Mouse (Mus musculus) midbrain, embryonic 11.5 days (tissue): ENCODE data around the gene Tarsl2. TPM values are rescaled to one million over a fixed set of nuclear protein-coding genes. Genes with fewer than 3 reads are reported as not detected.
A peak's percentile ranks its signal among the peaks of the same experiment; 100 is the strongest.

Experiments
- ATAC-seq: fragments of 200-750 bp; cut with Nextera tagmentation; 2 replicates; pipeline ENCODE4 v1.8.0; 2017; ENCODE audit warnings: moderate TSS enrichment, moderate library complexity; ENCODE audit not compliant: low FRiP score
- DNase-seq: peaks from one replicate; pipeline ENCODE4 v3.0.0; 2015; ENCODE audit warnings: low spot score; ENCODE audit errors: missing footprints
- H3K27ac ChIP-seq: fragments of 300-500 bp; sonication (generic); 2 replicates; pipeline ENCODE4 v1.5.1; 2014; ENCODE audit warnings: low read depth, low read length
- H3K27me3 ChIP-seq: fragments of 300-500 bp; sonication (generic); 2 replicates; pipeline ENCODE4 v1.6.1; 2014; ENCODE audit warnings: mild to moderate bottlenecking, low read length, moderate library complexity, mixed read lengths; ENCODE audit not compliant: control insufficient read depth, insufficient read depth
- H3K36me3 ChIP-seq: fragments of 300-500 bp; sonication (generic); 2 replicates; pipeline ENCODE4 v1.6.1; 2014; ENCODE audit warnings: mild to moderate bottlenecking, low read length, moderate library complexity, mixed read lengths; ENCODE audit not compliant: control insufficient read depth, insufficient read depth
- H3K4me1 ChIP-seq: fragments of 300-500 bp; sonication (generic); 2 replicates; pipeline ENCODE4 v1.6.1; 2014; ENCODE audit warnings: low read length; ENCODE audit not compliant: control insufficient read depth, insufficient read depth
- H3K4me2 ChIP-seq: fragments of 300-500 bp; sonication (generic); 2 replicates; pipeline ENCODE4 v1.6.1; 2014; ENCODE audit warnings: mild to moderate bottlenecking, moderate library complexity
- H3K4me3 ChIP-seq: fragments of 300-500 bp; sonication (generic); 2 replicates; pipeline ENCODE4 v1.5.1; 2014; ENCODE audit warnings: low read depth, low read length
- H3K9ac ChIP-seq: fragments of 300-500 bp; sonication (generic); 2 replicates; pipeline ENCODE4 v1.6.1; 2014; ENCODE audit warnings: low read length
- H3K9me3 ChIP-seq: fragments of 300-500 bp; sonication (generic); 2 replicates; pipeline ENCODE4 v1.6.1; 2016; ENCODE audit warnings: low read length; ENCODE audit not compliant: control insufficient read depth
- WGBS: fragments of 180-500 bp; shearing (Covaris S2); extraction: QIAGEN DNeasy Blood & Tissue Kit; methylation state at CpG from one replicate; pipeline ENCODE4 v1.1.7; 2014; 5-methylcytosine and 5-hydroxymethylcytosine counted together
- polyA plus RNA-seq: library from polyadenylated mRNA; unstranded; fragments of >200 nt; fragmentation: Nextera tagmentation; extraction: Ambion mirVana; gene quantifications from 2 replicates; pipeline ENCODE4 v1.2.1, GENCODE M21; 2014

The Tarsl2 gene
- 11.7 and 12.0 TPM in 2 replicates for polyA plus RNA-seq

DNA sequence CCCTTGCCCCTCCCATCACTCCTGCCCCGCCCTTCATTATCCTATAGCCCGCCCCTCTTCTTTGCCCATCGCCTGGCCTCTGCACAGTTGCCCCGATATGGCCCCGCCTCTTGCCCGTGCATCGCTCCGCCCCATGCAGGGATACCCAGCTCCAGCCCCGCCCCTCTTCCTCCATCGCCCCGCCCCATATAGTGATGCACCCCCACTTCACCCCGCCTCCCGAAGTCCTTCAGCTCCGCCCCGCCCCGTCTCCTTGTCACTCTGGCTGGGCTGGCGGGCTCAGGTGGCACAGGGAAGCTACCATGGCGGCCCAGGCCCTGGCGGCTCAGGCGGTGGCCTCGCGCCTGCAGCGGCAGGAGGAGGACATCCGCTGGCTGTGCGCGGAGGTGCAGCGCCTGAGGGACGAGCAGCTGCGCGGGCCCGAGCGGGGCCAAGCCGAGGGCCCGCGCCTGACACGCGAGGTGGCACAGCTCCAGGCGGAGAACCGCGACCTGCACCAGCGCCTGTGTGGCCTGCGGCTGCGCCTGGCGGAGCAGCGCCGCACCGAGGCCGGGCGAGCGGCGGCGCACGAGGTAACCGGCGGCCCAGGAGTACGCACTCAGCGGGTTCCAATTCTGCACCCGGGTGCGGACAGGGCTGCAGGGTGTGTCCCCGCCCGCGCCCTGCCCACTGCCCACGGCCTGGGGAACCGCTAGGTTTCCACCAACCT lies at the start of gene Tarsl2:
Tarsl2 (plus strand) TSS at position 256 of the 709 bp plus-strand sequence.
- DNase-seq (peak; percentile 99), ATAC-seq (peak; percentile 97)
- Histone ChIP-seq H3K9me3 (no peaks in the 10 kb centered on the region), H3K27me3 (peaks cover 2% of the 10 kb centered on the region; the same call in 1 of the 2 replicates), H3K4me2 (peak within 1 kb of the TSS; percentile 71), H3K9ac (peak within 1 kb of the TSS; percentile 73), H3K36me3 (no peaks in the 10 kb centered on the region), H3K4me3 (peak within 1 kb of the TSS; percentile 53), H3K4me1 (peaks cover 3% of the 10 kb centered on the region), H3K27ac (peak within 1 kb of the TSS; percentile 45; the same call in 1 of the 2 replicates)
- under 1% methylated on average over 64 of the region's 64 CpGs for WGBS

DNA sequence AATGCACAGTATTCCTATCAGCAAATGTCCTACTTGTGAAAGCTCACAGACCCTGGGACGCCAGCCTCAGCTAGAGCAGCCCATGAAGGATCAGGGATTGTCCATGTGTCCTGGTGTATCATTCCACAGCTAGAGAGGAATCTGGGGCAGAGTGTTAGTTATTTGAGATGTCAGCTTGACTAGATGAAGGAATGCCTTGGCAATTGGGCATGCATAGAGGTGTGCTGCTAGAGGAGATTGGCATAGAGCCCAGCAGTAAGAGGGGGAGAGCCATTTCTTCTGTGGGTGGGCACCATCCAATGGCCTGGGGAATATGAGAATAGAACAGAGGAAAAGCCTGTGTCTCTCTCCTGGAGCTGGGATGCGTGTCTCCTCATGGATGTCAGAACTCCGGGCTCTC lies 38.6 kb upstream of the Tarsl2 start:
- Histone ChIP-seq H3K9ac (no peak overlapping the region), H3K27me3 (no peaks in the 10 kb centered on the region), H3K4me1 (no peaks in the 10 kb centered on the region), H3K4me3 (no peak overlapping the region), H3K4me2 (no peak overlapping the region), H3K36me3 (no peaks in the 10 kb centered on the region), H3K9me3 (no peaks in the 10 kb centered on the region), H3K27ac (no peak overlapping the region)
- DNase-seq (peak; percentile 23), ATAC-seq (no peak)
- WGBS = 71% methylated on average over 3 of the region's 3 CpGs

GRCm38 (mm10) chr7:65607003-65607402 lies 37.7 kb upstream of the Tarsl2 start:
- no peak for ATAC-seq

GRCm38 (mm10) chr7:65610171-65610570 lies 34.5 kb upstream of the Tarsl2 start:
- Histone ChIP-seq H3K27ac (no peak overlapping the region), H3K9me3 (no peaks in the 10 kb centered on the region), H3K9ac (no peak overlapping the region), H3K4me2 (no peak overlapping the region), H3K4me1 (no peaks in the 10 kb centered on the region), H3K27me3 (no peaks in the 10 kb centered on the region), H3K4me3 (no peak overlapping the region), H3K36me3 (no peaks in the 10 kb centered on the region)
- no peak for DNase-seq
- 82% methylated on average over 5 of the region's 5 CpGs for WGBS
- ATAC-seq = no peak

More at GRCm38 (mm10) chr7:65607003-65607402, 37.7 kb upstream of the Tarsl2 start:
- H3K4me1 ChIP-seq = no peaks in the 10 kb centered on the region
- no peaks in the 10 kb centered on the region for H3K9me3 ChIP-seq
- H3K9ac ChIP-seq = no peak overlapping the region
- H3K36me3 ChIP-seq = no peaks in the 10 kb centered on the region
- DNase-seq = no peak
- no peak overlapping the region for H3K4me3 ChIP-seq
- H3K27me3 ChIP-seq = no peaks in the 10 kb centered on the region
- no peak overlapping the region for H3K4me2 ChIP-seq
- no peak overlapping the region for H3K27ac ChIP-seq
- WGBS = 83% methylated on average over 5 of the region's 5 CpGs

DNA sequence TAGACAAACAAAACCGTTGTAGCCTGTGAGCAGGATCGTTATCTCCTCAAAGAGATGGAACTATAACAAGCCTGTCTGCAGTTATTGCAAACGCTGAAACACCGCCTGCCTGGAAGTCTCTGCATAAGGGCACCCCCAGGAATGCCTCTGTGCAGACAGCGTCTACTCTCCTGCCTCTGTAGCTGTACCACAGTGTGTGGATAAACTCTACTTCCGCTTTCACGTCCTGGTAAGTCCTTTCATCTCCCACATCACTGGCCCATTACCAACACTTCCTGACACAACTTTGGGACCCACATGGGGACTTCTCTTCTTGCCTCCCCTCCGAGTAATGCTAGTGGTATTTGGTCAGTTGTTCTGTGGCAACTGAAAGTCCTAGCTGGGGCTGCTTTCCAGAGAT lies 34.0 kb upstream of the Tarsl2 start:
- H3K4me2 ChIP-seq = no peak overlapping the region
- 84% methylated on average over 8 of the region's 8 CpGs for WGBS
- DNase-seq (no peak), ATAC-seq (no peak)
- no peak overlapping the region for H3K4me3 ChIP-seq
- H3K9ac ChIP-seq = no peak overlapping the region
- no peak overlapping the region for H3K27ac ChIP-seq
- H3K4me1 ChIP-seq = no peaks in the 10 kb centered on the region
- no peaks in the 10 kb centered on the region for H3K27me3 ChIP-seq
- no peaks in the 10 kb centered on the region for H3K36me3 ChIP-seq
- H3K9me3 ChIP-seq = no peaks in the 10 kb centered on the region

DNA sequence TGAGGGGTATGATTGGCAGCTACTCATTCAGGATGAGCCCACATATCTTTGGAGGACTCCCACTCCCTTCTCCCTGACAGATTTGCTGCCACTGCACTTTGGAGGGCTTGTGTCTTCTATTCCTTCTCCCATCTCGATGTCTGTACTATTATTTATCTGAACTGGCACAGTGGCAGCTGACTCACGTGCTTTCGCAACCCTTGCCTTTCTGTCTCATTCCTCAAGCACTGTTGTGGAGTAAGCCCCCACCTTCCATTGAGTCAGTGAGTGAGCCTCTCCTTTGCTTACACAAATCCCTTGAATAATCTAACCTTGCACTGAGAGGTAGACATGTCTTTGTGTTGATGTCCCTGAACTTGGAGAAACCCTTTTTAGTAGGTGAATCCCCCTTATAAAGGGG lies 33.4 kb upstream of the Tarsl2 start:
- Histone ChIP-seq H3K27me3 (no peaks in the 10 kb centered on the region), H3K4me1 (no peaks in the 10 kb centered on the region), H3K9ac (no peak overlapping the region), H3K9me3 (no peaks in the 10 kb centered on the region), H3K4me2 (no peak overlapping the region), H3K36me3 (no peaks in the 10 kb centered on the region), H3K27ac (no peak overlapping the region), H3K4me3 (no peak overlapping the region)
- DNase-seq = no peak
- ATAC-seq = no peak
- 92% methylated on average over 3 of the region's 3 CpGs for WGBS

DNA sequence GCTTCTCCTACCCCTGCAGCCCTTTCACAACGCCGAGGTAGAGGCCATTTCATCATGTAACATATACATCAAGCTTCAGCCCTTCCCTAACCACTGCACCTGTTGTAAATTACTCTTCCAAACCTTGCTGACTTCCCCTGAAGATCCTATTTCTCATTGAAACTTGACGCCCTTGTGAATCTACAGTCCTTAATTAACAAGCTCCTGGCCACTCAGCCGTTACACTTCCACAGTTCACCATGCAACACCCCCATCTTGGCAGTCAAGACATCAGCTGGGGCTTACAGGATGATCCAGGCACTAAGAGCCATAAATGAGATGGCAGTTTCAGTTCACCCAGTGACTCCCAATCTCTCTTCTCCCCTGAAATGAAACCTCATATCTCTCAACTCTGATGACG lies 31.0 kb upstream of the Tarsl2 start:
- no peak for ATAC-seq
- no peaks in the 10 kb centered on the region for H3K36me3 ChIP-seq
- no peak for DNase-seq

DNA sequence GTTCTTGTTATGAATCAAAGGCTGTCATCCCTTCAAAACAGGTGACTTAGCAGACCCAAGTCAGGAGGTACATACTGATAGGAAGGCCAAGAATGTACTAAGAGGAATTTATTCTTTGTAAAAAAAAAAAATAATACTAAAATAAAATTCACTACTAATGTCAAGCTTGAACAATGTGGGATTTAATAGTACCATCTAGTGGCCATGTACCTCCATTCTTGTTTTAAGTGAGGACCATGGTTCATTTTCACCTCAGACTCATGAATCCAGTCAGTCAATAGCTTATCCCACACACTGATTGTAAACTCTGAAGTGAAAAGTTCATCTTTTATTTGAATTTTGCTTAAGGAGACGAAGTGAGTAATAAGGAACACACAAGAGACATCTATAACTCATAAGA lies 25.9 kb upstream of the Tarsl2 start:
- Histone ChIP-seq H3K9me3 (no peaks in the 10 kb centered on the region), H3K4me1 (no peaks in the 10 kb centered on the region), H3K27ac (no peak overlapping the region), H3K4me2 (no peak overlapping the region), H3K9ac (no peak overlapping the region), H3K4me3 (no peak overlapping the region), H3K27me3 (no peaks in the 10 kb centered on the region), H3K36me3 (no peaks in the 10 kb centered on the region)
- DNase-seq (no peak), ATAC-seq (no peak)
- 75% methylated on average over 1 of the region's 1 CpGs for WGBS

More for the DNA sequence above, 31.0 kb upstream of the Tarsl2 start:
- 79% methylated on average over 5 of the region's 5 CpGs for WGBS
- no peaks in the 10 kb centered on the region for H3K9me3 ChIP-seq
- no peak overlapping the region for H3K4me3 ChIP-seq
- H3K4me1 ChIP-seq = no peaks in the 10 kb centered on the region
- no peak overlapping the region for H3K27ac ChIP-seq
- H3K4me2 ChIP-seq = no peak overlapping the region
- H3K9ac ChIP-seq = no peak overlapping the region
- no peaks in the 10 kb centered on the region for H3K27me3 ChIP-seq

- Histone ChIP-seq H3K4me1 (no peaks in the 10 kb centered on the region), H3K9ac (no peak overlapping the region), H3K4me3 (no peak overlapping the region), H3K9me3 (no peaks in the 10 kb centered on the region), H3K4me2 (no peak overlapping the region), H3K27ac (no peak overlapping the region), H3K27me3 (no peaks in the 10 kb centered on the region), H3K36me3 (no peaks in the 10 kb centered on the region)
- peak; percentile 80 for DNase-seq
- no peak for ATAC-seq
- 85% methylated on average over 7 of the region's 7 CpGs for WGBS
These were observed 24.0 kb upstream of the Tarsl2 start for GRCm38 (mm10) chr7:65620746-65621145.
